Mouse (Mus musculus) stomach, postnatal 0 days (tissue): ENCODE measurements at regions not wholly inside any gene's neighbourhood (a gene's known extent, or its start where the extent isn't known, plus 50 kb on each side); places are given as distances from the start of the nearest gene placed in this dataset.

Experiments used
- CTCF ChIP-seq: IDR thresholded peaks from 2 replicates; pipeline ENCODE4 v1.5.1; 2016; ENCODE audit warnings: antibody characterized with exemption, low read depth, mild to moderate bottlenecking, moderate library complexity
- EP300 ChIP-seq: optimal IDR thresholded peaks from 2 replicates; pipeline ENCODE3; 2016; ENCODE audit warnings: antibody characterized with exemption

- TF ChIP-seq CTCF (no peak), EP300 (no peak)
Measured at GRCm38 (mm10) chr10:37386216-37386615, 247.5 kb upstream of the Marcks start.
